Mouse (Mus musculus) heart, adult 8-10 months (tissue): Measurements from ENCODE around the gene Ccdc86. TPM values are rescaled to one million over a fixed set of nuclear protein-coding genes. Genes with fewer than 3 reads are reported as not detected.

ENCODE experiments used
- DNase-seq: peaks from one replicate; pipeline ENCODE4 v3.0.0; 2022; ENCODE audit warnings: low spot score
- total RNA-seq, 4 experiments: library from RNA; stranded (reverse); gene quantifications; 2 replicates each; pipeline ENCODE4 v1.2.4; 2022

The Ccdc86 gene
- total RNA-seq: 1 to 10 TPM; 5.6 to 7.3 (median 6.4) TPM

- DNase-seq: peak; percentile 96
Observed at GRCm38 (mm10) chr19:10949112-10949511, at the start of gene Ccdc86. TSS of gene Ccdc86 (minus strand) at chr19:10949266.

GRCm38 (mm10) chr19:10993150-10993549 lies 44.1 kb upstream of the Ccdc86 start, which contains the start of gene Ms4a15:
TSS of gene Ms4a15 (minus strand) at chr19:10993250.
- no peak for DNase-seq

GRCm38 (mm10) chr19:10991911-10992310 lies 42.8 kb upstream of the Ccdc86 start:
- DNase-seq: no peak

GRCm38 (mm10) chr19:10990751-10991150 lies 41.7 kb upstream of the Ccdc86 start:
- DNase-seq: no peak

- DNase-seq: no peak
Observed at GRCm38 (mm10) chr19:10988563-10988962, 39.5 kb upstream of the Ccdc86 start.

- no peak for DNase-seq
Observed at GRCm38 (mm10) chr19:10985889-10986288, 36.8 kb upstream of the Ccdc86 start.

- DNase-seq: no peak
Observed at GRCm38 (mm10) chr19:10984551-10984950, 35.5 kb upstream of the Ccdc86 start.

GRCm38 (mm10) chr19:10983146-10983545 lies 34.1 kb upstream of the Ccdc86 start:
- no peak for DNase-seq

- no peak for DNase-seq
Observed at GRCm38 (mm10) chr19:10980210-10980609, 31.1 kb upstream of the Ccdc86 start.

GRCm38 (mm10) chr19:10979184-10980168 lies 30.4 kb upstream of the Ccdc86 start:
- peak; percentile 73 for DNase-seq

GRCm38 (mm10) chr19:10976318-10976717 lies 27.3 kb upstream of the Ccdc86 start:
- no peak for DNase-seq

- DNase-seq: no peak
Observed at GRCm38 (mm10) chr19:10975187-10975586, 26.1 kb upstream of the Ccdc86 start.

GRCm38 (mm10) chr19:10974238-10974865 lies 25.3 kb upstream of the Ccdc86 start, which contains the start of gene Ms4a10:
TSS of gene Ms4a10 (minus strand) at chr19:10974670.
- no peak for DNase-seq

- DNase-seq: no peak
Observed at GRCm38 (mm10) chr19:10973187-10973586, 24.1 kb upstream of the Ccdc86 start.

- DNase-seq: no peak
Observed at GRCm38 (mm10) chr19:10972660-10973059, 23.6 kb upstream of the Ccdc86 start.

- no peak for DNase-seq
Observed at GRCm38 (mm10) chr19:10970457-10970856, 21.4 kb upstream of the Ccdc86 start.

GRCm38 (mm10) chr19:10968578-10968977 lies 19.5 kb upstream of the Ccdc86 start:
- no peak for DNase-seq

- DNase-seq: no peak
Observed at GRCm38 (mm10) chr19:10965721-10966120, 16.7 kb upstream of the Ccdc86 start.

- no peak for DNase-seq
Observed at GRCm38 (mm10) chr19:10959978-10960346, 10.9 kb upstream of the Ccdc86 start.

GRCm38 (mm10) chr19:10959085-10959977 lies 10.3 kb upstream of the Ccdc86 start:
- DNase-seq: peak; percentile 79
